In the genomic region with DNA sequence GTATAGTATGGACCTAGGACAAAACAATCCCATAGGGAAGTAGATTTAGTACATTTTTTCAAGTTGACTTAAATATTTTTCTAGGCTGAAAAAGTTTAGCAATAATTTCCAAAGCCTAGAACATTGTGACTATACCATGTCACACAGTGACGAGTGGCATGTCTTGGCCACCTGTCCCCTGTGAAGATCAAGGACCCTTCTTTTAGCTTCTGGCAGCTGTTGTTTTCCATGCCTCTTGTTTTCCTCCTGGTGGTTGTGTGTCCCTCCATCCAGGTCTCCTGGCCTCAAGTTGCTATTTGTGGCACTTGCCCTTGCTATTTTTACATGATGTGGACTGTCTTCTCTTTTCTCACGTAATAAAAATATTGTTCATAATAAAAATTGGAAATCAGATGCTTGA, we compare ENCODE assay signal across 26 mouse cellular contexts.
DNase-seq lines count a peak whose midpoint lies in the region; ATAC-seq and TF ChIP-seq lines count a peak whose summit lies in the region.
"Had no signal": no experiment of that assay in that cellular context is flagged by ENCODE, and none has a peak within 500 bp of the region (broad histone marks: within the 10 kb centered on the region; RNA-seq: fewer than 3 reads in every experiment).

No protein-coding gene starts in this region.

- no peak overlapping the region for H3K27ac ChIP-seq in embryonic facial prominence, embryonic 14.5 days (replicated peaks; ENCODE audit: low read depth, low read length)
- H3K27ac ChIP-seq in embryonic facial prominence, embryonic 10.5 days (replicated peaks) = no peak overlapping the region
- no peak overlapping the region for H3K27ac ChIP-seq in heart, embryonic 10.5 days
- no peak overlapping the region for H3K27ac ChIP-seq in limb, embryonic 14.5 days (replicated peaks; ENCODE audit: low read depth, low read length)
- no peak overlapping the region for H3K27ac ChIP-seq in limb, embryonic 10.5 days
- H3K27ac ChIP-seq: embryonic facial prominence, embryonic 12.5 days; forebrain, embryonic 12.5 days; hindbrain, embryonic 10.5 days; hindbrain, embryonic 13.5 days; intestine, embryonic 15.5 days had no signal

- H3K4me2 ChIP-seq in embryonic facial prominence, embryonic 14.5 days (ENCODE audit: low read depth, low read length) = no peak overlapping the region
- H3K4me2 ChIP-seq in limb, embryonic 14.5 days (replicated peaks; ENCODE audit: low read depth, low read length, severe bottlenecking) = no peak overlapping the region
- H3K4me2 ChIP-seq: embryonic facial prominence, embryonic 12.5 days; forebrain, embryonic 12.5 days; heart, embryonic 11.5 days; hindbrain, embryonic 13.5 days; intestine, embryonic 15.5 days had no signal

- no peak for TF ChIP-seq POLR2A in limb, embryonic 14.5 days (IDR thresholded peaks at IDR 0.05; ENCODE audit: borderline replicate concordance, extremely low read depth, insufficient read depth, insufficient read length)

- DNase-seq in embryonic facial prominence, embryonic 14.5 days (ENCODE audit: low spot score) = peak; percentile 30
- DNase-seq in embryonic facial prominence, embryonic 10.5 days (ENCODE audit: low spot score) = no peak
- peak; percentile 9 to 25 for DNase-seq in heart, adult 18-20 months
- DNase-seq in heart, embryonic 10.5 days (ENCODE audit: low spot score) = no peak
- DNase-seq in limb, embryonic 14.5 days (ENCODE audit: low spot score) = peak; percentile 5
- DNase-seq in limb, embryonic 10.5 days (ENCODE audit: low spot score) = no peak
- DNase-seq in kidney, adult 9 months = no peak
- DNase-seq: adrenal gland, adult 8-10 months; adrenal gland, postnatal 25 days; cerebellum, adult 11-12 months; cerebellum, adult 8-10 months; cerebellum, postnatal 10 days; cerebellum, postnatal 36 days; gastrocnemius, postnatal 14 days; heart, adult 11 months; heart, postnatal 36 days had no signal

- 74% methylated on average over 2 of the region's 2 CpGs for WGBS in embryonic facial prominence, embryonic 14.5 days
- 86% methylated on average over 2 of the region's 2 CpGs for WGBS in embryonic facial prominence, embryonic 10.5 days
- WGBS in heart, embryonic 10.5 days = 53% methylated on average over 2 of the region's 2 CpGs
- WGBS in limb, embryonic 14.5 days = 74% methylated on average over 2 of the region's 2 CpGs
- 83% methylated on average over 2 of the region's 2 CpGs for WGBS in limb, embryonic 10.5 days

- no peak overlapping the region for H3K4me3 ChIP-seq in embryonic facial prominence, embryonic 14.5 days (ENCODE audit: low read depth, low read length)
- no peak overlapping the region for H3K4me3 ChIP-seq in embryonic facial prominence, embryonic 10.5 days
- H3K4me3 ChIP-seq in heart, embryonic 10.5 days = no peak overlapping the region
- no peak overlapping the region for H3K4me3 ChIP-seq in limb, embryonic 14.5 days (replicated peaks; ENCODE audit: low read length)
- no peak overlapping the region for H3K4me3 ChIP-seq in limb, embryonic 10.5 days
- H3K4me3 ChIP-seq: embryonic facial prominence, embryonic 12.5 days; erythroblast, embryonic 14.5 days; forebrain, embryonic 12.5 days; hindbrain, embryonic 10.5 days; hindbrain, embryonic 13.5 days; intestine, embryonic 15.5 days had no signal

- no peak overlapping the region for H3K9ac ChIP-seq in embryonic facial prominence, embryonic 14.5 days (ENCODE audit: low read depth, low read length)
- H3K9ac ChIP-seq in limb, embryonic 14.5 days (ENCODE audit: low read depth, low read length, severe bottlenecking) = no peak overlapping the region
- H3K9ac ChIP-seq: embryonic facial prominence, embryonic 12.5 days; forebrain, embryonic 12.5 days; hindbrain, embryonic 13.5 days; intestine, embryonic 15.5 days had no signal

- H3K9me3 ChIP-seq in embryonic facial prominence, embryonic 14.5 days (ENCODE audit: control insufficient read depth, low read length) = no peaks in the 10 kb centered on the region
- no peaks in the 10 kb centered on the region for H3K9me3 ChIP-seq in embryonic facial prominence, embryonic 10.5 days
- H3K9me3 ChIP-seq in heart, embryonic 10.5 days = no peaks in the 10 kb centered on the region
- H3K9me3 ChIP-seq in limb, embryonic 14.5 days (ENCODE audit: control insufficient read depth, low read length) = no peaks in the 10 kb centered on the region
- H3K9me3 ChIP-seq in limb, embryonic 10.5 days (replicated peaks) = no peaks in the 10 kb centered on the region
- H3K9me3 ChIP-seq: embryonic facial prominence, embryonic 12.5 days; forebrain, embryonic 12.5 days; hindbrain, embryonic 10.5 days; hindbrain, embryonic 13.5 days; intestine, embryonic 15.5 days had no signal

- no peaks in the 10 kb centered on the region for H3K36me3 ChIP-seq in embryonic facial prominence, embryonic 14.5 days (ENCODE audit: control insufficient read depth, insufficient read depth, low read length)
- H3K36me3 ChIP-seq in embryonic facial prominence, embryonic 10.5 days (replicated peaks) = no peaks in the 10 kb centered on the region
- H3K36me3 ChIP-seq in heart, embryonic 10.5 days = no peaks in the 10 kb centered on the region
- no peaks in the 10 kb centered on the region for H3K36me3 ChIP-seq in limb, embryonic 14.5 days (ENCODE audit: control insufficient read depth, insufficient read depth, low read length)
- H3K36me3 ChIP-seq in limb, embryonic 10.5 days = no peaks in the 10 kb centered on the region
- H3K36me3 ChIP-seq: embryonic facial prominence, embryonic 12.5 days; forebrain, embryonic 12.5 days; hindbrain, embryonic 10.5 days; hindbrain, embryonic 13.5 days; intestine, embryonic 15.5 days had no signal

- no peaks in the 10 kb centered on the region for H3K27me3 ChIP-seq in embryonic facial prominence, embryonic 14.5 days (replicated peaks; ENCODE audit: control insufficient read depth, insufficient read depth, low read length)
- H3K27me3 ChIP-seq in embryonic facial prominence, embryonic 10.5 days (replicated peaks; ENCODE audit: low read depth, poor library complexity, severe bottlenecking) = no peaks in the 10 kb centered on the region
- no peaks in the 10 kb centered on the region for H3K27me3 ChIP-seq in heart, embryonic 10.5 days (ENCODE audit: insufficient read depth, poor library complexity, severe bottlenecking)
- H3K27me3 ChIP-seq in limb, embryonic 14.5 days (ENCODE audit: control insufficient read depth, insufficient read depth, low read length) = no peaks in the 10 kb centered on the region
- no peaks in the 10 kb centered on the region for H3K27me3 ChIP-seq in limb, embryonic 10.5 days (ENCODE audit: low read depth, poor library complexity, severe bottlenecking)
- H3K27me3 ChIP-seq: embryonic facial prominence, embryonic 12.5 days; forebrain, embryonic 12.5 days; hindbrain, embryonic 13.5 days; intestine, embryonic 15.5 days had no signal

- ATAC-seq in embryonic facial prominence, embryonic 14.5 days (ENCODE audit: low read depth) = no peak
- 0 out of 2 replicates have a peak, but pooled peaks have one; percentile 44 for ATAC-seq in limb, embryonic 14.5 days (ENCODE audit: low FRiP score, low read depth)
- ATAC-seq: activated CD4-positive, CD25-positive, alpha-beta regulatory T cell, adult 4 months; forebrain, embryonic 16.5 days; hindbrain, embryonic 16.5 days; intestine, embryonic 15.5 days had no signal

- H3K4me1 ChIP-seq in embryonic facial prominence, embryonic 14.5 days (ENCODE audit: control insufficient read depth, insufficient read depth, low read length) = no peaks in the 10 kb centered on the region
- no peaks in the 10 kb centered on the region for H3K4me1 ChIP-seq in embryonic facial prominence, embryonic 10.5 days
- H3K4me1 ChIP-seq in heart, embryonic 10.5 days = no peaks in the 10 kb centered on the region
- no peaks in the 10 kb centered on the region for H3K4me1 ChIP-seq in limb, embryonic 14.5 days (ENCODE audit: control insufficient read depth, insufficient read depth, low read length)
- H3K4me1 ChIP-seq in limb, embryonic 10.5 days = no peaks in the 10 kb centered on the region
- H3K4me1 ChIP-seq: embryonic facial prominence, embryonic 12.5 days; forebrain, embryonic 12.5 days; hindbrain, embryonic 10.5 days; hindbrain, embryonic 13.5 days; intestine, embryonic 15.5 days had no signal

Comparison
In these comparisons a context has a peak if more than half of its experiments do, and no peak if none do; other contexts are left out.
1. DNase-seq: peak in embryonic facial prominence, embryonic 14.5 days (single experiment), heart, adult 18-20 months (2 of 2) and limb, embryonic 14.5 days (single experiment); none in embryonic facial prominence, embryonic 10.5 days (single experiment), heart, embryonic 10.5 days (single experiment), limb, embryonic 10.5 days (single experiment) and kidney, adult 9 months (single experiment).